Mouse (Mus musculus): ENCODE measurements around the gene Masp2. TPM values are rescaled to one million over a fixed set of nuclear protein-coding genes. Genes with fewer than 3 reads are reported as not detected.

Masp2 gene
- polyA plus RNA-seq, 1 experiment from 2014 or later, result 0.33 TPM

- H3K27me3 ChIP-seq (replicated peaks), result no peaks in the 10 kb centered on the region
- H3K9me3 ChIP-seq, result no peaks in the 10 kb centered on the region
- H3K4me2 ChIP-seq (replicated peaks), result no peak overlapping the region
- peaks cover 6% of the 10 kb centered on the region for H3K36me3 ChIP-seq
- no peak overlapping the region for H3K27ac ChIP-seq
- ATAC-seq, result no peak
- H3K4me3 ChIP-seq (replicated peaks), result no peak overlapping the region
- WGBS, result 77% methylated on average over 9 of the region's 9 CpGs
- no peak overlapping the region for H3K9ac ChIP-seq
- peaks cover 12% of the 10 kb centered on the region for H3K4me1 ChIP-seq (replicated peaks)
These were observed 13.6 kb upstream of the Masp2 start for GRCm38 (mm10) chr4:148588793-148589192.

- no peak overlapping the region for H3K9ac ChIP-seq
- 40% methylated on average over 6 of the region's 8 CpGs for WGBS
- peaks cover 14% of the 10 kb centered on the region for H3K36me3 ChIP-seq
- H3K27ac ChIP-seq, result no peak overlapping the region
- no peaks in the 10 kb centered on the region for H3K27me3 ChIP-seq (replicated peaks)
- peak overlapping the region; percentile 45 for H3K4me2 ChIP-seq (replicated peaks)
- ATAC-seq, result peak; percentile 61
- no peaks in the 10 kb centered on the region for H3K9me3 ChIP-seq
- no peak overlapping the region for H3K4me3 ChIP-seq (replicated peaks)
- H3K4me1 ChIP-seq (replicated peaks), result peaks cover 12% of the 10 kb centered on the region
These were observed 12.8 kb upstream of the Masp2 start for GRCm38 (mm10) chr4:148589565-148589964.

GRCm38 (mm10) chr4:148590421-148591170 is 11.8 kb upstream of the Masp2 start:
- H3K9ac ChIP-seq, result peak overlapping the region; percentile 58
- 3% methylated on average over 18 of the region's 18 CpGs for WGBS
- H3K27ac ChIP-seq, result peak overlapping the region; percentile 79

GRCm38 (mm10) chr4:148591171-148591630 is 11.2 kb upstream of the Masp2 start, which contains the start of gene Srm:
Gene Srm, plus strand, starts transcription at chr4:148591503.
- Histone ChIP-seq H3K27ac (peak within 1 kb of the TSS; percentile 79), H3K9ac (peak within 1 kb of the TSS; percentile 76), H3K4me2 (replicated peaks) (peak within 1 kb of the TSS; percentile 82), H3K27me3 (replicated peaks) (no peaks in the 10 kb centered on the region), H3K9me3 (no peaks in the 10 kb centered on the region), H3K4me3 (replicated peaks) (peak within 1 kb of the TSS; percentile 90), H3K36me3 (peaks cover 29% of the 10 kb centered on the region), H3K4me1 (replicated peaks) (peaks cover 12% of the 10 kb centered on the region)
- WGBS, result under 1% methylated on average over 49 of the region's 50 CpGs
- peak; percentile 99 for ATAC-seq

More at GRCm38 (mm10) chr4:148590421-148591170, 11.8 kb upstream of the Masp2 start:
- Histone ChIP-seq H3K4me3 (replicated peaks) (peak overlapping the region; percentile 90), H3K4me2 (replicated peaks) (peak overlapping the region; percentile 82), H3K9me3 (no peaks in the 10 kb centered on the region), H3K36me3 (peaks cover 23% of the 10 kb centered on the region), H3K27me3 (replicated peaks) (no peaks in the 10 kb centered on the region), H3K4me1 (replicated peaks) (peaks cover 12% of the 10 kb centered on the region)
- ATAC-seq, result 0 out of 2 replicates have a peak, but pooled peaks have one; percentile 7

- peak overlapping the region; percentile 76 for H3K4me2 ChIP-seq (replicated peaks)
- H3K36me3 ChIP-seq, result peaks cover 33% of the 10 kb centered on the region
- H3K27me3 ChIP-seq (replicated peaks), result no peaks in the 10 kb centered on the region
- peaks cover 12% of the 10 kb centered on the region for H3K4me1 ChIP-seq (replicated peaks)
- H3K9me3 ChIP-seq, result no peaks in the 10 kb centered on the region
- peak overlapping the region; percentile 76 for H3K9ac ChIP-seq
- peak overlapping the region; percentile 90 for H3K4me3 ChIP-seq (replicated peaks)
- ATAC-seq, result peak; percentile 65
- peak overlapping the region; percentile 45; the same call in 1 of the 2 replicates for H3K27ac ChIP-seq
- under 1% methylated on average over 53 of the region's 53 CpGs for WGBS
These were observed 10.5 kb upstream of the Masp2 start for GRCm38 (mm10) chr4:148591637-148592380.

GRCm38 (mm10) chr4:148593996-148594395 is 8.4 kb upstream of the Masp2 start:
- H3K4me1 ChIP-seq (replicated peaks), result peaks cover 12% of the 10 kb centered on the region
- H3K27me3 ChIP-seq (replicated peaks), result no peaks in the 10 kb centered on the region
- H3K9ac ChIP-seq, result no peak overlapping the region
- H3K4me2 ChIP-seq (replicated peaks), result no peak overlapping the region
- 93% methylated on average over 11 of the region's 11 CpGs for WGBS
- H3K9me3 ChIP-seq, result no peaks in the 10 kb centered on the region
- peaks cover 51% of the 10 kb centered on the region for H3K36me3 ChIP-seq
- no peak overlapping the region for H3K27ac ChIP-seq
- ATAC-seq, result no peak
- H3K4me3 ChIP-seq (replicated peaks), result no peak overlapping the region

- Histone ChIP-seq H3K4me2 (replicated peaks) (no peak overlapping the region), H3K4me3 (replicated peaks) (no peak overlapping the region), H3K27me3 (replicated peaks) (no peaks in the 10 kb centered on the region), H3K27ac (no peak overlapping the region), H3K4me1 (replicated peaks) (peaks cover 9% of the 10 kb centered on the region), H3K9me3 (no peaks in the 10 kb centered on the region), H3K36me3 (peaks cover 51% of the 10 kb centered on the region), H3K9ac (no peak overlapping the region)
- ATAC-seq, result no peak
- 87% methylated on average over 6 of the region's 6 CpGs for WGBS
These were observed 6.4 kb upstream of the Masp2 start for GRCm38 (mm10) chr4:148595916-148596315.

- ATAC-seq, result no peak
- no peak overlapping the region for H3K27ac ChIP-seq
- H3K27me3 ChIP-seq (replicated peaks), result no peaks in the 10 kb centered on the region
- no peak overlapping the region for H3K4me3 ChIP-seq (replicated peaks)
- H3K4me1 ChIP-seq (replicated peaks), result peaks cover 9% of the 10 kb centered on the region
- H3K9me3 ChIP-seq, result no peaks in the 10 kb centered on the region
- no peak overlapping the region for H3K9ac ChIP-seq
- H3K36me3 ChIP-seq, result peaks cover 51% of the 10 kb centered on the region
- 97% methylated on average over 3 of the region's 3 CpGs for WGBS
- H3K4me2 ChIP-seq (replicated peaks), result no peak overlapping the region
These were observed 5.6 kb upstream of the Masp2 start for GRCm38 (mm10) chr4:148596731-148597130.

GRCm38 (mm10) chr4:148598826-148599225 is 3.5 kb upstream of the Masp2 start:
- peaks cover 44% of the 10 kb centered on the region for H3K36me3 ChIP-seq
- H3K9me3 ChIP-seq, result no peaks in the 10 kb centered on the region
- WGBS, result 93% methylated on average over 12 of the region's 12 CpGs
- no peak overlapping the region for H3K27ac ChIP-seq
- no peaks in the 10 kb centered on the region for H3K4me1 ChIP-seq (replicated peaks)
- no peak overlapping the region for H3K9ac ChIP-seq
- no peaks in the 10 kb centered on the region for H3K27me3 ChIP-seq (replicated peaks)
- H3K4me2 ChIP-seq (replicated peaks), result no peak overlapping the region
- ATAC-seq, result no peak
- H3K4me3 ChIP-seq (replicated peaks), result no peak overlapping the region

GRCm38 (mm10) chr4:148600316-148600715 is 2.0 kb upstream of the Masp2 start:
- WGBS, result 87% methylated on average over 4 of the region's 4 CpGs
- H3K4me1 ChIP-seq (replicated peaks), result no peaks in the 10 kb centered on the region
- ATAC-seq, result no peak

GRCm38 (mm10) chr4:148601871-148602270 is 483 bp upstream of the Masp2 start:
- no peak overlapping the region for H3K4me3 ChIP-seq (replicated peaks)
- H3K36me3 ChIP-seq, result peaks cover 18% of the 10 kb centered on the region
- no peaks in the 10 kb centered on the region for H3K9me3 ChIP-seq
- H3K27ac ChIP-seq, result no peak overlapping the region
- ATAC-seq, result no peak
- WGBS, result 78% methylated on average over 4 of the region's 4 CpGs
- H3K27me3 ChIP-seq (replicated peaks), result no peaks in the 10 kb centered on the region
- no peak overlapping the region for H3K9ac ChIP-seq
- no peak overlapping the region for H3K4me2 ChIP-seq (replicated peaks)
- H3K4me1 ChIP-seq (replicated peaks), result no peaks in the 10 kb centered on the region

More at GRCm38 (mm10) chr4:148600316-148600715, 2.0 kb upstream of the Masp2 start:
- no peaks in the 10 kb centered on the region for H3K9me3 ChIP-seq
- H3K27me3 ChIP-seq (replicated peaks), result no peaks in the 10 kb centered on the region
- no peak overlapping the region for H3K27ac ChIP-seq
- H3K9ac ChIP-seq, result no peak overlapping the region
- peaks cover 29% of the 10 kb centered on the region for H3K36me3 ChIP-seq
- no peak overlapping the region for H3K4me2 ChIP-seq (replicated peaks)
- H3K4me3 ChIP-seq (replicated peaks), result no peak overlapping the region

- WGBS, result 66% methylated on average over 10 of the region's 10 CpGs
- no peak overlapping the region for H3K27ac ChIP-seq
- no peak for ATAC-seq
These were observed 1.2 kb downstream of the Masp2 start for GRCm38 (mm10) chr4:148603376-148604139.

More at GRCm38 (mm10) chr4:148603376-148604139, 1.2 kb downstream of the Masp2 start:
- Histone ChIP-seq H3K4me3 (replicated peaks) (no peak overlapping the region), H3K9me3 (no peaks in the 10 kb centered on the region), H3K36me3 (peaks cover 4% of the 10 kb centered on the region), H3K27me3 (replicated peaks) (no peaks in the 10 kb centered on the region), H3K4me1 (replicated peaks) (0 out of 2 replicates have a peak, but pooled peaks cover under 1% of the 10 kb centered on the region), H3K9ac (no peak overlapping the region), H3K4me2 (replicated peaks) (no peak overlapping the region)
